Mouse (Mus musculus) Patski (cell line): Measurements from ENCODE around the gene Adam19. TPM values are rescaled to one million over a fixed set of nuclear protein-coding genes. Genes with fewer than 3 reads are reported as not detected.
"Not testable (repeated sequence)": the region's sequence is repeated elsewhere in the genome, so short reads cannot be mapped to it uniquely, and the experiment has no call there.

Experiments used
- ATAC-seq: fragments of 100-300 bp; one replicate; pipeline ENCODE4 v1.8.0; 2021
- CTCF ChIA-PET: fragments of 350-600 bp; sonication (Branson Sonifier 250); formaldehyde crosslinking; loops from one replicate; lab custom pipeline; 2022; ENCODE audit warnings: inconsistent platforms; lab: Charles Lee
- POLR2A ChIA-PET: fragments of 350-600 bp; sonication (Branson Sonifier 250); formaldehyde crosslinking; loops from one replicate; lab custom pipeline; 2022; ENCODE audit warnings: antibody characterized with exemption, inconsistent platforms; lab: Charles Lee
- DNase-seq: peaks from one replicate; pipeline ENCODE4 v3.0.0-alpha.2; 2011; ENCODE audit warnings: low read depth, low spot score
- H3K27me3 ChIP-seq: fragments of 371-371 bp; one replicate; pipeline ENCODE4 v1.5.1; 2021
- CTCF ChIP-seq: fragments of 100-300 bp; IDR thresholded peaks from one replicate; pipeline ENCODE4 v1.5.1; 2021
- in situ Hi-C: fragments of 300-500 bp; cut with MboI; formaldehyde crosslinking; loops from 3 replicates; pipeline ENCODE4 v1.11.1; 2018; ENCODE audit warnings: low pct_unique_long_range_greater_than_20kb, mixed read lengths
- polyA plus RNA-seq: library from polyadenylated mRNA; unstranded; gene quantifications from one replicate; pipeline ENCODE4 v1.2.3, GENCODE M21; 2021

Gene Adam19
- polyA plus RNA-seq, 1 experiment from 2014 or later, result 0.08 TPM

GRCm38 (mm10) chr11:46177246-46178043 is 121.7 kb downstream of the Adam19 start:
- ATAC-seq (no peak), DNase-seq (no peak)
- H3K27me3 ChIP-seq, result no peaks in the 10 kb centered on the region
- no peak for TF ChIP-seq CTCF
- ChIA-PET POLR2A (no interaction called here), CTCF (interaction anchor here (1.0 kb wide), 1 partner anchor 22 kb away, joined by 3 read pairs; no protein-coding TSS in a partner anchor)
- in situ Hi-C loops, result no loop called here

GRCm38 (mm10) chr11:46182031-46182430 is 126.2 kb downstream of the Adam19 start:
- CTCF ChIA-PET, ATAC-seq, in situ Hi-C loops, DNase-seq, POLR2A ChIA-PET, H3K27me3 ChIP-seq: not testable (repeated sequence)

- H3K27me3 ChIP-seq, result peaks cover 4% of the 10 kb centered on the region
- TF ChIP-seq CTCF, result no peak
- DNase-seq (no peak), ATAC-seq (no peak)
- in situ Hi-C loops, result no loop called here
- CTCF ChIA-PET, result no interaction called here
- POLR2A ChIA-PET, result no interaction called here
Observed at GRCm38 (mm10) chr11:46184946-46185345, 129.2 kb downstream of the Adam19 start.

GRCm38 (mm10) chr11:46185486-46185885 is 129.7 kb downstream of the Adam19 start:
- TF ChIP-seq CTCF, result no peak
- ChIA-PET CTCF (no interaction called here), POLR2A (no interaction called here)
- no peak for ATAC-seq
- peaks cover 4% of the 10 kb centered on the region for H3K27me3 ChIP-seq
- in situ Hi-C loops, result no loop called here
- DNase-seq, result no peak

GRCm38 (mm10) chr11:46188283-46188682 is 132.5 kb downstream of the Adam19 start:
- no peak for ATAC-seq
- peaks cover 4% of the 10 kb centered on the region for H3K27me3 ChIP-seq
- TF ChIP-seq CTCF, result no peak
- ChIA-PET POLR2A (no interaction called here), CTCF (no interaction called here)
- in situ Hi-C loops, result no loop called here
- no peak for DNase-seq

- DNase-seq, result no peak
- ChIA-PET CTCF (interaction anchor here (1.0 kb wide), 1 partner anchor 9 kb away, joined by 4 read pairs; no protein-coding TSS in a partner anchor), POLR2A (no interaction called here)
- TF ChIP-seq CTCF, result no peak
- in situ Hi-C loops, result no loop called here
- ATAC-seq, result no peak
- no peaks in the 10 kb centered on the region for H3K27me3 ChIP-seq
Observed at GRCm38 (mm10) chr11:46194175-46194574, 138.4 kb downstream of the Adam19 start.

Other genes with a start within 250 kb of the Adam19 start
- 76.3 TPM for gene Clint1, start 203.9 kb upstream of the Adam19 start, polyA plus RNA-seq
- 4.3 TPM for gene Lsm11, start 111.1 kb upstream of the Adam19 start, polyA plus RNA-seq
- gene Thg1l, start 100.5 kb upstream of the Adam19 start, polyA plus RNA-seq, result 9.6 TPM
- gene Sox30, start 75.7 kb upstream of the Adam19 start, polyA plus RNA-seq, result not detected
- 9.3 TPM for gene Gm12166, start 3.7 kb upstream of the Adam19 start, polyA plus RNA-seq
- not detected for gene Nipal4, start 110.5 kb downstream of the Adam19 start, polyA plus RNA-seq
- 0.47 TPM for gene Fndc9, start 179.5 kb downstream of the Adam19 start, polyA plus RNA-seq